Mouse (Mus musculus): ENCODE measurements around the gene Lrrc36. TPM values are rescaled to one million over a fixed set of nuclear protein-coding genes. Genes with fewer than 3 reads are reported as not detected.

Lrrc36 gene
- total RNA-seq (2021), result under 1 TPM in 1 of 2 experiments, not detected in 1; 0.40 TPM
- long read RNA-seq, experiment 1, partial matches to known transcripts, result 0 of 1 reads
- long read RNA-seq, experiment 1, other reads (novel, unspliced or antisense), result 1 of 1 reads
- long read RNA-seq, experiment 2, partial matches to known transcripts, result 0 of 1 reads
- long read RNA-seq, experiment 2, other reads (novel, unspliced or antisense), result 1 of 1 reads

- intact Hi-C loops (cut with DNase I), result no loop called here
- DNase-seq (ENCODE audit: low spot score in 2 of 2), result no peak
Measured at GRCm38 (mm10) chr8:105413391-105413790, at the start of gene Lrrc36, which contains the start of gene Kctd19. Gene Lrrc36 (plus strand): TSS chr8:105413571. Gene Kctd19 (minus strand): TSS chr8:105413502.

DNA sequence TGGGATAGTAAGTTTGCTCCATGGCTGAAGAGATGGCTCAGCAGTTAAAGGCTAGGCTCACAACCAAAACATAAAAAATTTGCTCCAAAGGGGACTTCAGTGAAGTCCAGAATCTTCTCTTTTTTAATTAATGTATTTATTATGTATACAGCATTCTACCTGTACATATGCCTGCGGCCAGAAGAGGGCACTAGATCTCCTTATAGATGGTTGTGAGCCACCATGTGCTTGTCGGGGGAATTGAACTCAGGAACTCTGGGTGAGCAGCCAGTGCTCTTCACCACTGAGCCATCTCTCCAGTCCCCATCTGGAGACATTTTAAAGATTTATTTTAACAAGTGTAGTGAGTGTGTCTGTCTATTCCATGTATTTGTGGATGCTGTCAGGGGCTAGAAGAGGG lies 46.3 kb upstream of the Lrrc36 start:
- intact Hi-C loops (cut with DNase I), result no loop called here

DNA sequence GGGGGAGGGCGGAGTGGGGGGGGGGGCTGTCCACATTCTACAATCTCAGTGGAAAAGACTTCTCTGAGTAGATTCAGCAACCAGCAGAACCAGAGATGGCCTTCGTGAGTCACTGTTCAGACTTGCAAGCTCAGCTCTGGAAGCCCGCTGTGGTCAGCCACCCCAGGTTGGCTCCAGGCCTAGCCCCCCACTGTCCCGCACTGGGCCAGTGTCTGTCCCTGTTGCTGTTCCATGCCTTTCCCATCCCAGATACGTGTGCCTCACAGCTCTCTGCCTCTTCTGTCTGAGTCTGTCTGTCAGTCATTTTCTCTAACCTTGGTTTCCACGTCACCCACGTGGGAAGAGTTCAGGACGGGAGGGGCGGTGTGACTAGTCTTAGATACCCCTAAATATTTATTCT lies 40.9 kb upstream of the Lrrc36 start:
- intact Hi-C loops (cut with DNase I), result no loop called here
- DNase-seq (ENCODE audit: low spot score in 2 of 2), result no peak

More for the DNA sequence above, 46.3 kb upstream of the Lrrc36 start:
- DNase-seq (ENCODE audit: low spot score in 2 of 2), result no peak

- no peak for DNase-seq (ENCODE audit: low spot score in 2 of 2)
- intact Hi-C loops (cut with DNase I), result no loop called here
Measured at GRCm38 (mm10) chr8:105373032-105373431, 40.3 kb upstream of the Lrrc36 start, which contains the start of gene Plekhg4. Gene Plekhg4 (plus strand): TSS chr8:105373274.

DNA sequence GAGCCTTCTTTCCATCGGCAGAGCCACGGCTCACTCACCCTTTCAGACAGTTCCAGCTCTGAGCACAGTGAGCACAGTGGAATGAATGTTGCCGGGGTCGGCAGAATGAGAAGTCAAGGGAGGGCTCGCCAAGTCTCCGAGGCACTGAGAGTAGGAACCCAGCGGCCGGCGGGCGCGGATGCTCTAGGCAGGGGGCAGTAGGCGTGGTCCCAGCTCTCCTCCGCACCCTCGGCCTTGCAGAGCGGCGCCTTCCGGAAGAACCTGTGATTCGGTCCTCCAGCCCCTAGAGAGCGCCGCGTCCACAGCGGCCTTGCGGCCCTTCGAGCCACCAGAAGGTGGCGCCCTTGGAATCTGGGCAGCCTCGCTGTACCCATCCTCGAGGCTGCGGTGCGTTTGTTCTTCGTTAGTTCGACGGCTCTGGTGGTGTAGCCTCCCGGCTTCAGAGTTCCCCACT lies 38.8 kb upstream of the Lrrc36 start:
- peak in 1 of 2 experiments; percentile 38 for DNase-seq (ENCODE audit: low spot score in 2 of 2)
- intact Hi-C loops (cut with DNase I), result no loop called here

GRCm38 (mm10) chr8:105378673-105379072 lies 34.7 kb upstream of the Lrrc36 start:
- DNase-seq (ENCODE audit: low spot score in 2 of 2), result peak; percentile 41 to 52
- intact Hi-C loops (cut with DNase I), result no loop called here

GRCm38 (mm10) chr8:105380308-105380707 lies 33.1 kb upstream of the Lrrc36 start:
- intact Hi-C loops (cut with DNase I), result no loop called here
- DNase-seq (ENCODE audit: low spot score in 2 of 2), result no peak

DNA sequence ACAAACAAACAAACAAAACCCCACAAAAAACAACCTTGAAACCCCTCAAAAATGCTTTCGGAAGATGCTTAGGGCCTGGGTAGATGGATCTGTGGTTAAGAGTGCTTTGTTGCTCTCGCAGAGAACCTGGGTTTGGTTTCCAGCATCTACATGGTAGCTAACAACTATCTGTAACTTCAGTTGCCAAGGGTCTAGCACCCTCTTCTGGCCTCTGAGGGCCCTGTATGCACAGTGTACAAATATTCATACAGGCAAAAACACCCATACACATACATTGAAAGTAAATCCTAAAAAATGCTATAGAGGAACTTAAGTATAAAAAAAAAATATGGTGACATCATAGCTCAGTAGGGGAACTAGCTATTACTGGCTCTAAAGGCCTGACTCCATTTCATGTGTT lies 29.3 kb upstream of the Lrrc36 start:
- intact Hi-C loops (cut with DNase I), result no loop called here
- DNase-seq (ENCODE audit: low spot score in 2 of 2), result no peak

GRCm38 (mm10) chr8:105387151-105387550 lies 26.2 kb upstream of the Lrrc36 start:
- intact Hi-C loops (cut with DNase I), result no loop called here
- no peak for DNase-seq (ENCODE audit: low spot score in 2 of 2)

GRCm38 (mm10) chr8:105389096-105389495 lies 24.3 kb upstream of the Lrrc36 start:
- no peak for DNase-seq (ENCODE audit: low spot score in 2 of 2)
- intact Hi-C loops (cut with DNase I), result no loop called here

GRCm38 (mm10) chr8:105393089-105393787 lies 20.1 kb upstream of the Lrrc36 start:
- intact Hi-C loops (cut with DNase I), result no loop called here

GRCm38 (mm10) chr8:105393915-105394314 lies 19.5 kb upstream of the Lrrc36 start:
- no peak for DNase-seq (ENCODE audit: low spot score in 2 of 2)
- intact Hi-C loops (cut with DNase I), result no loop called here

More at GRCm38 (mm10) chr8:105393089-105393787, 20.1 kb upstream of the Lrrc36 start:
- DNase-seq (ENCODE audit: low spot score in 2 of 2), result no peak

DNA sequence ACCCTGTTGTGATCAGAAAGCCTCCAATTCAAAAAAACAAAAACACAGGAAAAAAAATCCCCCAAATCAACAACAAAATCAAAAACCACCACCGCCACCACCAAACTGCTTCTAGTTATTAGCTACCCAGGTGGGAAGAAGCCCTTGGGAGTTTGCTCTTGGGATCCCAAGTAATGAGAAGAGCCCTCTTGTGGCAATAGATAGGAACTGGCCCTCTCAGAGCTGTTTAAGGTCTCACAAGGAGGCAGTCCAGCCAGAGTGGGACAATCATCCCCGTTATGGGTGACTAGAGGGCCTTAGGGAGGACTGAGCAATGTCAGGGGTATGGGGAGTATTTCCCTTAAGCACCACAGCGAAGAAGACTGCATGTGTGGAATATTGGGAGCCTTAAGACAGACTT lies 15.6 kb upstream of the Lrrc36 start:
- intact Hi-C loops (cut with DNase I), result no loop called here
- DNase-seq (ENCODE audit: low spot score in 2 of 2), result peak; percentile 63 to 69

- intact Hi-C loops (cut with DNase I), result no loop called here
- DNase-seq (ENCODE audit: low spot score in 2 of 2), result no peak
Measured at GRCm38 (mm10) chr8:105400016-105400415, 13.4 kb upstream of the Lrrc36 start.

- intact Hi-C loops (cut with DNase I), result no loop called here
- no peak for DNase-seq (ENCODE audit: low spot score in 2 of 2)
Measured at GRCm38 (mm10) chr8:105403467-105403866, 9.9 kb upstream of the Lrrc36 start.

DNA sequence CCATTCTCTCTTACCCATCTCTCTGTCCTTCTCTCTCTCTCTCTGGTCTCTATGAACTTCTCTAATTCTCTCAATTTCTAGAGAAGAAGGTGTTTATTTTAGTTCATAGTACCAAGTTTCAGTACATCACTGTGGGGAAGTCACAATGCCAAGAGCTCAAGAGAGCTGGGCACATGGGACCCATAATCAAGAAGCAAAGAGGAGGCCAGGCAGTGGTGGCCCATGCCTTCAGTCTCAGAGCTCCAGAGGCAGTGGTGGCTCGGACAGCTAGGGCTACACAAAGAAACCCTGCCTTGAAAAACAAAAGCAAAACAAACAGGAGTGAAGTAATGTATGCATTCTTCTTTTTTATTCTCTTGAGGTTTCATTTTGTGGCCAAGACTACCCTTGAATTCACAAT lies 8.9 kb upstream of the Lrrc36 start:
- intact Hi-C loops (cut with DNase I), result no loop called here
- DNase-seq (ENCODE audit: low spot score in 2 of 2), result no peak

DNA sequence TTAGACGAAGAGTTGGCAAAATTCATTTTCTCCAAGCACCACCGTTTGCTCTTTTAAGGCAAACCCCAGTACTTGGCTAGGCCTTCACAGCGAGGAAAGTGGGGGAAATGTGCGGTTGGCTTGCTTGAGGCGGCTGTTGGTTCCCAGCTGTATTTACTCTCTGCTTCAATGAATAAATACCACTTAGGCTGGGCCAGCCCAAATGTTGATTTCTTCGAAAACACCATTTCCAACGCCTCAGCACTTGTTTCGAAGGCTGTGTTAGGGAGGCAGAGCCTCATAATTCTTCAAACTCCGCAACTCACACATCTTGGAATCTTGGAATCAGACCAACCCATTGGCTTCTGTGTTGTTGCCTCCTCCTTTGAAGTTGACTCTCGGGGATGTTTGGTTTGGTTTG lies 7.0 kb upstream of the Lrrc36 start:
- intact Hi-C loops (cut with DNase I), result no loop called here
- DNase-seq (ENCODE audit: low spot score in 2 of 2), result peak; percentile 30 to 38

DNA sequence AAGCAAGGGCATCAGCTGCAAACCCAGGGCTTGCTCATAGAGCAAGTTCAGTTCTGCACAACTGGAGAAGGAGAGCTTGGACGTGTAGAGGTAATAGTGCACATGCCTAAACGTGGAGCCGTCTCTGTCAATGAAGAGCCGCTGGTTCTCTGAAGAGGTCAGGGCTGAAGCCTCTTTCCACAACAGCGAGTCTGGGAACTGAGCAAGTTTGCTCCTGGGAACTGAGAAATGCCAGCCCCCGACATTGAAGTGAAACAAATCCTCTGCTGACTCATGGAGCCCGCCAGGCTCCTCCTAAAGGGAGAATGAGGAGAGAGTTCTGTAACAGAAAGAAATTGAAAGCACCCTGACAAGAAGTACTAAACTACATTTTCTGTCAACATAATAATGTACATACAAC lies 5.0 kb upstream of the Lrrc36 start:
- intact Hi-C loops (cut with DNase I), result no loop called here
- no peak for DNase-seq (ENCODE audit: low spot score in 2 of 2)

- intact Hi-C loops (cut with DNase I), result no loop called here
Measured at GRCm38 (mm10) chr8:105409947-105410346, 3.4 kb upstream of the Lrrc36 start.

DNA sequence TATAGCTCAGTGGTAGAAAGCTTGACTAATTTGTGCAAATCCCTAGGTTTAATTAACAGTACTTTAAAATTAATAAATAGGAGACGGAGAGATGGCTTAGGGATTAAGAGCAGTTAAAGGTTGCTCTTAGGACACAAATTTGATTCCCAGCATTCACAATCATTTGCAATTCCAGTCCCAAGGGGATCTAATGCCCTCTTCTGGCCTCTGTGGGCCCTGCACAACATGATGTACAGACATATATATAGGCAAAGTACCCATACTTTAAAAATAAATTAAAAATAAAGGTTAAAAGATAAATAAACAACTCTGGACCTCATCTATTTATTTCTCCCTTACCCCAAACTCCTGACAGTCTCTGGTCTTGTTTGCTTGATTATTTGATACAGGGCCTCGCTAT lies 5.6 kb downstream of the Lrrc36 start:
- intact Hi-C loops (cut with DNase I), result no loop called here
- no peak for DNase-seq (ENCODE audit: low spot score in 2 of 2)

More at GRCm38 (mm10) chr8:105409947-105410346, 3.4 kb upstream of the Lrrc36 start:
- DNase-seq (ENCODE audit: low spot score in 2 of 2), result no peak

DNA sequence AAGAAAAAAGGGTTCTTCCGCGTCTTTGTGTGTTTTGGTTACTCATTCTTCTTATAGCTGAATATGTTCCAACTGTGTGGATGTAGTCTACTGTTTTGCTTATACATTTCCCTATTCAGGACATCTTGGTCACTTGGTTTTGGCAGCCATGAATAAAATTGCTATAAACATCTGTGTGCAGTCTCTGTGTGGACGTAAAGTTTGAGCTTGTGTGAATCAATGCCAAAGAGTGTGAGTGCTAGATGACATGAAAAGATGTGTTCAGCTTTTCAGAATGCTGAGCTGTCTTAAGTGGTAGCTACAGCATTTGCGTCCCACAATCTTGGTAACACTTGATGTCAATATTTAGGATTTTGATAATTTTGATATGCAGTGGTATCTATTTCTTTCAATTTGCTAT lies 6.4 kb downstream of the Lrrc36 start:
- intact Hi-C loops (cut with DNase I), result no loop called here
- no peak for DNase-seq (ENCODE audit: low spot score in 2 of 2)
